Mouse (Mus musculus) Muller cell, postnatal 12 days (primary cell): ENCODE results near the gene Dner.
"Not testable (repeated sequence)": the region's sequence is repeated elsewhere in the genome, so short reads cannot be mapped to it uniquely, and the experiment has no call there.

Source experiments
- DNase-seq: peaks from one replicate; pipeline ENCODE4 v3.0.0-alpha.2; 2015; ENCODE audit errors: inconsistent ontology term

The Dner gene

DNA sequence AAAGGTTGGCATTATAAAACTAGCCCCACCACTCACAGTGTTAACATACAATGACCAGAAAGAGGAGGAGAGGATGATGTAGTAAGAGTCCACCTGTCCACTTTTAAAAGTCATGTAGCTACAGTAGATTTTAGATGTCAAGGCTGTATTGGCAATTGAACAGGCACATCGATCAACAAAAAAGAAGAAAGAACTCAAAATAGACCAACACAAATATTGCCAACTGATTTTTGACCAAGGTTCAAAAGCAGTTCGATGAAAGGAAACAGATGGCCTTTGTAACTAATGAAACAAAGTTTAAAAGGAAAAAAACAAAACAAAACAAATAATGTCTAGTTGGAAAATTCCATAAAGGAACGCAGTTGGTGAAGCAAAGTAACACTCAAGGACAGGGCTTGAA is 296.4 kb downstream of the Dner start:
- DNase-seq, result no peak

DNA sequence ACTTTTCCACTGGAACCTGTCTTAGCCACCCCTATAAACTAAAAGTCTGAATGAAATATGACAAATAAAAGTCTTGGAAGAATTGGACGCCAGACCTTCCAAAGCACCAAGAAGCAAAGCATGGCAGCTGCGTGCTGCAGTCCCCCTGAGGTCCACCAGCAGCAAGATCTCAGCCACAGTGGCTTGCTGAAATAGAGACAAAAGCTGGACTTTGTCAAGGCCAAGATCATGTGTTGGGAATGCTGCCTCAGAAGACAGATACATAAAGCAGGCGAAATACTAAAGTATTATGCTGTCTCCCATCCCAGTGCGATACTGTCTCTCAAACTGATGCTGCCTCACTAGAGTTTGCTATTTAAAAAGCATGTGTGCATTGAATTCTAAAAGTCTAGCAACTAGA is 296.9 kb downstream of the Dner start:
- DNase-seq, result no peak

DNA sequence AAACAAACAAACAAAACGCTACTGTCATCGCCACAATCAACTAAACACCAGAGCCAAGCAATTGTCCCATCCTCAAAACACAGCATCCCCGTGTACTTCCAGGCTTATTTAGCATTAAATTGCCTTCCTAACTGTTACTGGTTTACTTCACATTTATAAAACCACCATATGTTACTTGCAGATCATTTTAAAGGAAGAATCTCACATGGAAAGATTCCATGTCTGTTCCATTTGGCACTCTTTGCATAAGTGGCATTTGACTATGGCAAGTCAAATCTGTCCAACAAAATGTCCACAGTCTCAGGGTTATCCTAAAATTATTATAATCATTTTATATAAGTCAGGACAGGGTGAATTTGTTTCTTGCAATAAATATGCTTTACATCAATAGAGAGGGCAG is 299.2 kb downstream of the Dner start:
- no peak for DNase-seq

DNA sequence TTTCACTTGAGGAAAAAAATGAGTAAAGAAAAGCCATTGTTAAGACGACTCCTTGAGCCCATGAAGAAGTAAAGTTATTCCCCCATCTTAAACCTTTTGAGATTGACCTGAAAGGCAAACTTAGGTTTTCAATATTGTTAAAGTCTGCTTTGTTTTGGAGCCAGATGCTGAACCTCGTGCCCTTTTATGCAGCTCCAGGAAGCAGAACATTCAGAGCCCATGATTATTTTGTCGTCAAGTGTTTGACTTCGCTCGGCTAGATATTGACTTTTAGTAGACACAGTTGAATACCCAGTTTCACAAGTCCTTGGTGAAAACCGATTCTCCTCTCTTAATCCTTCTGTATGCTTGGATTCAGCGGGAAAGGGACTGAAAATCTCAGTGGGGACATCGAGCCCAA is 300.1 kb downstream of the Dner start:
- no peak for DNase-seq

DNA sequence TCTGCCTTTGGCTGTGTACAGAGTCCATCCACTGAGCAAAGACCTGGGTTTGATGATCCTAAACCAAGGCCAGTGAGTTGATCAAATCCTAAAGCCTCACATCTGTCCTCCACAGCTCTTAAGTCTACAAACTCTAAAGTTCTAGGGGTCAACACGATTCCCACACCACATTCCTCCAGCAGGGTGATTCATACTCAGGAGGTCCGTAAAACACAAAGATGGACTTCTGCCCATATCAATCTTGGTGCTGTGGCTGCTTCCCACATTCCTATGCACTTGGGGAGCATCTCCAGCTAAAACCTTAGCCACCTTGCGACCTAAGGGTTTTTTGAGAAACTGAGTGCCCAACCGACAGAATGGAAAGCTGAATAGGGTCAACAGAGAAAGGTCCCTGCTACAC is 305.1 kb downstream of the Dner start:
- no peak for DNase-seq

DNA sequence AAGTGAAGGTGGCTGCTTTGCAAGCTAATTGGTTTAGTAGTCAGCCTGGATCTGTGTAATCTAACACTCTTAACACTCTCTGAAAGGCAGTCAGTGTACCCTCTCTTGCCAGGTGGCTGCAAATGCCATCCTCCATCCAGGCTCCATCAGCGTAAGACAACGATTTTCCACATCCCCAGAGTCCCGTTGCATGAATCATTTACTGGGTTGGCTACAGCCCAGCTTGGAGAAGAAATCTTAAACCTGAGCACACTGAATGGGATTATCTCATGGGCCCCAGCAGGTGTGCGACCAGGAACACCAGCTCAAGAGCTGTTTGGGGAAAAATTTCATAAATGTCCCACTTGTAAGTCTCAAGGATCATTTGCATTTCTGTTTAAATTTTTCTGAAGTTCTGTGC is 308.4 kb downstream of the Dner start:
- peak; percentile 59 for DNase-seq

DNA sequence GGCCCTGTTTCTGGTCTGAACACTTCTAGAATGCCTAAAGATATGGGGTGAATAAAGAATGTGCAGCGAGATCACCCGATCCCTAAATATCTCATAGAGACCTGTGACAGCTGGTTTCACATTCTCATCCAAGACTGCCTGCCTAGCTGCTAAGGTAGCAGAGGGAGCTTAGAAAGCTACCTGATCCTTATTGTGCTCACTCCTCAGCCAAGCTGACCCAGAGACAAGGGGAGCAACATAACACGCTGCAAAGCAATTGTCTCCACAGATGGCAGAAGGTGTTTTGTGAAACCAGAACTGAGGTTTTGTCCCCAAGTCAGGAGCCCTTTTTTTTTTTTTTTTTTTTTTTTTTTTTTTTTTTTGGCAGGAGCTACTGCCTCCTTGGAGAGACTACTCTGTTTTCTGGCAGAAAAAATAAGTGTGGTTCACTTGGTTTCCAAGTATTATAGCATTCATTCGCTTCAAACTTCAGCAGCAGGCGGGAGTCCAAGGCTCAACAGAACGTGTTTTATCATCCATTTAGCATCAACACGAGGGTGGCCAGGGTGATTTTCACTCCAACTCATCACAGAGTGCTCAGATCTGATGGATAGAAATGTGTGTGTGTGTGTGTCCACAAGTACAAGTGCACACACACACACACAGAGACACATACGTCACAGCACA is 309.4 kb downstream of the Dner start:
- no peak for DNase-seq

DNA sequence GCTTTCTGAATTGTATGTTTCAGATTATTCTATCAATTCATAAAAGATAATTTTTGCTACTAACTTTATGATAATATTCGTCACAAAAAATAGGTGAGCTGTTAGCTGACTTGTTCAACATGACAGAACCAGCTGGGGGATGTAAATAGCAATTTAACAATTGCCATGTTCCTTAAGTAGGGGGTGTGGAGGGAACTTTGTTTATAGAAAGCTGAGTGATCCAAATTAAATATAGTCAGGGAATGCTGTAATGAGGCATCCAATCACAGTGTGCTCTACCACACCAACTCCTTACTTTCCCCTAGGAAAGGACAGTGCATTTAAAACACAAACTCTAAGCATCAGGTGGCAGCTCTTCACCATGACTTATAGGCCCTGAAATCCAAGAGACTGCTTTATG is 313.3 kb downstream of the Dner start:
- no peak for DNase-seq

DNA sequence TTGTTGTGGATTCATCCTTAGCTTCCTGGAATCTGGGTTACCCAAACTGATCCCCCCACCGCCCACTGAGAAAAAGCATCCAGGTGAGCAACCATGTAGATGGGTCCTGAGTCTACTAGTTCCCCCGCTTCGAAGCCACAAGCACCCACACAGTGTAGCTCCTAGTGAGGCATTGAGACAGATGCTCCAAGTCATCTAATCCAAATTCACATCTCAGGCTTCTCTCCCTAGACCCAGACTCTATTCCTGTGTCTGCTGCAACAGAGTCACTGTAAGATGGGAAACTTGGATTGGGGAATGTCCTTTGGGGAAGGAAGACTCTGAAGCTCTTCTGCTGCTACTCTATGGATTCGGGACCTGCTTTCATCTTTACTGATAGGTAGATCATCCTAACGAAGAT is 314.0 kb downstream of the Dner start:
- DNase-seq, result no peak

DNA sequence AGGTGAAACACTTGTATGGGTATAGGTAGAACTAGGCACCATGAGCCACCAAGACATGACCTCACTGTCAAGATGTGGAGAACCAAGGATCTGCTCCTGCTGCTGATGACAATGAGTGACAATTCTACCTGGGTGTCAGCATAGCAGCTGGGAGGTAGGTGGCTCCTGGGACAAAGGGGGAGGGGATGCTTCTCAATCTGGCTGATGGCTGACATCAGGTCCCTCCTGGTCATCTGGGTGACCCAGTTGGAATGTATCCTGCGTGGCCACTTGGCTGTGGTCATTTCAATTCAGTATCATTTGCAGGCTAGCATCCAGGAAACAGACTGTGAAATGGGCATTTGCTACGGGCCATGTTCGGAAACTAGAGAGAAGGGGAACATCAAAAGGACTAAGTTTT is 315.1 kb downstream of the Dner start:
- DNase-seq, result no peak

DNA sequence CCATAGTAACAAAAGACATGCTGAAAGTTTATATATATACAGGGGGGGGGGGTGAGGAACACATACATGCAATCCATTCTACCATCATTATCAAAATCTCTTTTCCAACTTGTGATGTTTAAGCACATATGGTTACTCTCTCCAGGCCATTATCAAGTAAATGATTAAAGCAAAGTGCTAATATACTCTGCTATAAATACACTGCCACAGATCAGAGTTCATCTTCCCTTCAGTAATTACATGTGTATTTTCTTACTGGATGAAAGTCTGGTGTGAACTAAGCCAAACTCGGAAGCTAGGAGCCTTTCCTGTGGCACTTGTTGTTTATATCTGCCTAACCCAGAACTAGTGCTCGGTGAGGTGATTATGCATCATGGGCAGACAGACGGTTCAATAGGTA is 328.3 kb downstream of the Dner start:
- DNase-seq, result no peak

DNA sequence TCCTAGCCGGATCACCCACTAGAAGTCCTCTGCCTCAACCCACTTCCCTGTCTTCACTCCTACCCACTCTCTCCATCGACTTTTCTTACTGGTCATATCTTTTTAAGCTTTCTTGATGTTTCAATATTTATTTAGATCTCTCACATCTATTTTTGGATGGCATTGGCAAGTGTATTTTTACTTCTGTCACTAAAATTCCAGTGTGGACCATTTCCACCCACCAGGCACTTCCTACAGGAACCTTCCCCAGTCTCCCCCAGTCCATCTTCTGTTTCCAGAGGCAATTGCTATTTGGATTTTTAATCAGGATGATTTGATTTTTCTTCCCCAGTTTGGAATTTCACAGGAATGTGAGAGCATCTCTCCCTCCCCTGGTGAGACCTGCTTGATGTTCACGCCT is 329.5 kb downstream of the Dner start:
- no peak for DNase-seq

DNA sequence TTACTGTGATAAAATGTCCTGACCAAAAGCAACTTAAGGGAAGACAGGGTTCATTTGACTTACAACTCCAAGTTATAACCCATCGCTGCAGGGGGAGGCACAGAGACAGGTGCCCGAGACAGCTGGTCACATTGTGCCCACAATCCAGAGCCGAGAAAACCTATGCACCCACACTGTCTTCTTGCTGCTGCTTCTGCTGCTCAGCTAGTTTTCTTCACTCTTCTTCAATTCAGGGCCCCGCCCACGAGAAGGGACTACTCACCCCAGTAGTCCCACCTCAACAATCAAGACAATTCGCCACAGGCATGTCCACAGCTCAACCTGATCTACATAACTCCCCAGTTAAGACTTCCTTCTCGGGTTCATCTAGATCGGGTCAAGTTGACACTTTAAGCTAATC is 332.1 kb downstream of the Dner start, which contains the start of gene Pid1:
TSS of gene Pid1 (minus strand) at position 214 of the 400 bp plus-strand sequence.
- no peak for DNase-seq

DNA sequence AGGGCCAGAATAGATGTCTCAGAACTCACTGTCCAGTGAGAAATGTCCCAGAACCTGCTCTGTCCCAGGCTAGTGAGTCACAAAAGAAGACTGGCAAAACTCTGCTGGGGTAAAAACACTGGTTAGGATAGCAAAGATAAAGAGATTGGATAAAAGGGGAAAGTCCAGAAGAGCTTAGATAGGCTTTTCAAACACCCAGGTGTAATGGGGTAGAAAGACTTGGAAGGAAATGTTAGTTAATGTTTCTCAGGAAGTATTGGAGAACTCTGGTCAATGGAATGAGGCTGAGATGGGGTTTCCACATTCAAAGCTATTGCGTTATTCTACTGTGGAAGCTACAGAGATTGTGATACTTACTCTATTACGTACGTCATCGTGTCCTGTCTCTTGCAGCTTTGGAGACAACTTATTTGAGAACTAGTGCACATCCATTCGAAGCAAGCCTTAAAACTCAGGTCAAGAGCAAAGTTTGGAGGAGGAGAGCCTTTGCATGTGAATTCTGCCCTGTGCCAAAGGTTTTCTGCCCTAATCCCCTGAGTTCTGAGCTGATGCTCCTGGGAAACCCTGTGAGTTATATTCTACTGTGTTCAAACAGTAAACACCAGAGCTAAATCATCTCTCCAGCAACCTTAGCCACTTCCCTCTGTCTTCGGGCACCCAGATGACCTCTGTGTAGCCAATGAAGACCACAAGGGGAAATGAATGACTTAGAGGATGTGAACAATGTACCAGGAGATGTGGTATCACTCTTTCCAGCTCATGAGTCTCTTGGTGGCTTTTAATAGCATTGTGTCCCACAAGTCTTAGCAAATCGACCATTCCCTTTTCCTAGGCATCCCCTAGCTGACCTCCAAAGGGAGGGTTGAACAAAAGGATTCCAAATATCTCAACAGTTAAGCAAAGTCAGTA is 333.1 kb downstream of the Dner start:
- no peak for DNase-seq

DNA sequence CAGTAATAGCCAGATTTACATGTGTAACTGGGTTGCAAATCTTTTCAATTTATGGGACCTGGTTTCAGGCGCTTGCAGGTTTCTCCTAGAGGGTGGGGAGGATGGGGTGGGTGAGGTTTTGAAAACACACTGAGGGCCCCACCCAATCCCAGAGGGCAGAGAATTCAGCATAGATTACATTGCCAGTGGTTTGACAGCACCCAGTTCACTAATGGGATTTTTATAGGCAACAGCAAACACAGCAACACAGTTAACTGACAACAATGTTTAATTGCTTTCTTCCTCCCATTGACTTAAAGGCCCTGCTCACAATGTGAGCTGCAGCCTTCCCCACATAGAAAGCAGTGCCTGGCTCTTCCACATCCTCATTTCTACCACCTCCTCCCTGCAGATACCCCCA is 333.8 kb downstream of the Dner start:
- DNase-seq, result no peak

DNA sequence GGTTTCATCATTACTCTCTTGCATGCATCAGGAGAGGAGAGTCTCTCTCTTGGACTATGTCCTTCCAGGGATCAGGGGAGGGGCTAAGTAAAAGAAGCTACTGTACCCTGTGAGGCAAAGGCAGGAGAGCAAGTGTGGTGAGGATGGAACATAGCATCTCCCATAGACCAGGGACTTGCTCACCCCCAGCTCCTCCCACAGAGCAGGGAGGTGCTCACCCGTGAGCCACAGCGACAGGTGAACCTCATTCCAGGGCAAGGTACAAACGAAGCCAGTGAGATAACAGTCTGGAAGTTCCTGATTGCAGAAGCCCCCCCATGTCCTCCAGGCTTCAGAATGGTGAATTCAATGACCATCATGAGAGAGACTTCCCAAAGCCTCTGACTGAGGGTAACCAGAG is 334.6 kb downstream of the Dner start:
- DNase-seq, result no peak

DNA sequence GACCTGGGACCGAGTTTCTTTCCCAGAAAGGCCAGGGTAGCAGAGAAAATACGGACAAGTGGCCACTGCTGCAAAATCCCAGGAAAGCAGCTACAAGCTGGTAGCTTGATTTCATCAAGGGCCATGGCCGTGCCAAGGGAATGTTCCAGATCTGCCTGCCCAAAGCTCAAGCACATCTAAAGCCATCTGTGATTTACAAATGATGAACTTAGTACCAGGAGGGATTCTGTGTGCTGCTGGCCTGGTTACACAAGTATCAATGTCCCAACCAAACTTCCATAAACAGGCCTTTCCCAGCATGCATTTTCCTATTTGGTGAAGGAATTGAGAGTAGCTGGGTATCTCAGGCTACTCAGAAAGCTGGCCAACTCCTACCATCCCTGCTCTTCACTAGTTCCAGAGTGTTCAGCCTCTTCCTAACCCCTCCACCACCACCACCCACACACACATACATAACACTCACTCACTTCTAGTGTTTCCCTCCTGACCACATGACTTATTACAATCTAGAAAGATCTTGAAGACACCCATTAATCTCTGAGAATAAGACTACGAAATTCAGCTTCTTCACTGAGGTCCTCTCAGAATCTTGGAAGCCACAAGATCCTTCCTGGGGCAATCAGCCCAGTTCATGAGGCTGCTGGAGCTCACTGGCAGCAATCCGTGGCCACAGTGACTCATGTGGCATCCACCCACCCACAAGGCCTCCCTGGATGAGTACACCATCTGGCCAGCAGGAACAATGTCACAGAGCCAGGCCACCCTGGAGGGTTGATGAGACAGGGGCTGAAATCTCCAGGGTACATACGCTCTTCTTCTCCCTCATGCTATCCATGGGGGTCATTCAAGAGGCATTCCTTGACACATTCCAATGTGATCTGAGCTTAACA is 336.2 kb downstream of the Dner start:
- DNase-seq, result peak; percentile 93

DNA sequence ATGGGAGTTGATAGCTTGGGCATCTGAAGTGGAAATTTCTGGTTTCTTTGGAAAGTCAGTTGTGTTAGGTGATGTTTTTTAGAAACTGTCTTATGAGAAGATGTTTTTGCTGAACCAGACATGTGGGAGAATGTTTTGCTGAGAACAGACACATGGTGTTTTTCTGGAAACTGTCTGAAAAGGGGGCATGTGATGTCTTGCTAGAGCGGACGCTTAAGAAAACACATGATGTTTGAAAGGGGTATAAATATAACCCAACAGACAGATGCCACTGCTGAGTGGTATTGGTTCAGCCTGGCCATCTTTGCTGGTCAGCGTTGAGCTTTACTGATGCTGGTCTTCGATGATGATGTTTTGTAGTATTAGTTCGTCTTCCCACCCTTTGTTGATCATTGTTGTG is 338.8 kb downstream of the Dner start:
- no peak for DNase-seq

DNA sequence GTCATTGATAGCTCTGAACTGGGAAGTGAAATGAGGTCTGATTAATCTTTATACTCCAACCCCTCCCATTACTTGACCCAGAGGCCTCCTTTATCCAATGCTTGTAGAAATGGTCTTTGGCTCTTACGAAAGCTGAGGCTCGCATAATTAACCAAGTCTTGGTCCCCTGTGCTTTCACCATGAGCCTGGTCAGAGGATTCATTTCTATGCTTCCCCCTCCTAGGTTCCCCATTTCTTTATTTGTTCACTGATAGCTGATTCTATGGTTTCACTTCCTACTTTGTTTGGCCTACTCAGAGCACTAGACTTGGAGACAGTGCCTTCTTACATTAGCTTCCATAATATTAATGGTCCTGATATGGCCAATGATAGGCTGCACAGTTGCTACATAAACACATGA is 345.8 kb downstream of the Dner start:
- no peak for DNase-seq

DNA sequence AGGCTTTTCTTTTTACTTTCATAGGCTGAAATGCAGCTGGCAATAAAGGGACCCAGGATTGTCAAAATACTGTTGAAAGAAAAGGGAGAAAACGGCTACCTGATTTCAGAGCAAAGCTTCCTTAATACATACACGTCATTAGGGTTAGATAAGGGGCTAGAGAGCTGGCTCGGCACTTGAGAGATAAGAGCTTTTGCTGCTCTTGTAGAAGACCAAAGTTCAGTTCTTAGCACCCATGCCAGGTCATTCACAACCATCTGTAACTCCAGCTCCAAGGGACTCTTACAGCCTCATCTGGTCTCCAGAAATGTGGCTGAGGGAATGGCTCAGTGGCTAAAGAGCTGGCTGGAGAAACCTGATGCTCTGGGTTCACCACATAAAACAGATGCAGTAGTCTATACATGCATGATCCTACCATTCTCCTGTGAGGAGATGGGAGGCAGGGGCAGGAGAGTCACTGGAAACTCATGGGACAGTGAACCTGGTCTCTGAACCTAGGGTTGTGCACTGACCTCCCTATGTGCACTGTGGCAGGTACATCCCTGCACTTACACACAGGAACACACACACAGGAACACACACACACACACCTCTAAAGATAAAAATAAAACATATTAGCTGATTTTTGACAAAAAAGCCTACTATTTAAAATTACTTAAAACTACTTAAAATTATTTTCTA is 348.1 kb downstream of the Dner start:
- DNase-seq, result no peak

DNA sequence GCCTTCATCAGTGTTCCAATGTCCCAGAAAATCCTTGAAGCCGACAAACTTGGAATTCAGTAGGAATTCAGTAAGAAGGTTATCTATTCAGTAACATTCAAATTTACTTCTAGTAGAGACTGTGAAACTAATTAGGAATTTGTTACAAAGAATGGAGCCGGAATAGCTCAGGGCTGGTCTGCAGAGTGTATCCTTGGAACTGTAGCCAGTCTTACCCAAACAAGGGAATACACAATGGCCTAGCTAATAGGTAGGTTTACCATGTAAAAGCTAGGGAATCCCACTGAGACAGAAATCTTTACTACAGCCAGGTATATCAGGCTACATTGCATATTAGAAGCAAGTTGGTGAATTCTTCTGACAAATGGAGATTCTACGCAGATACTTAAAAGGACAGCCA is 363.2 kb downstream of the Dner start:
- DNase-seq, result not testable (repeated sequence)

DNA sequence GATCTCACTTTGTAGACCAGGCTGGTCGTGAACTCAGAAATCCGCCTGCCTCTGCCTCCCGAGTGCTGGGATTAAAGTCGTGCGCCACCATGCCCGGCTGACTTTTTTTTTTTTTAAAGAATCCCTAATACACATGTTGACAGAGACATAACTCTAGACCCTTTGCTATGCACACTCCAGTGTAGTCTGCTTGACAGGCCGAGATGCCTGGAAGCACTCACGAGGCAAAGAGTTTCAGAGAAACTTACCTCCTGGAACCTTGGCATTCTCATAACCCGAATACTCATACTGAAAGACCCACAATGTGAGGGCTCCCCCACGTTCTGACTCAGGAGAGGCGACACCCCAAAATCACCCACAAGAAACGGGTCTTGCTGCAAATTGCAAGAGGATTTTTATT is 364.2 kb downstream of the Dner start:
- not testable (repeated sequence) for DNase-seq
